Mouse (Mus musculus): ENCODE results near the gene Gtf2h1.

Gtf2h1 gene

GRCm38 (mm10) chr7:46849287-46849686 lies 53.4 kb downstream of the Gtf2h1 start:
- no peak for DNase-seq (ENCODE audit: low read depth, low spot score)

GRCm38 (mm10) chr7:46851026-46851425 lies 55.1 kb downstream of the Gtf2h1 start:
- DNase-seq (ENCODE audit: low read depth, low spot score): no peak

GRCm38 (mm10) chr7:46852666-46853065 lies 56.8 kb downstream of the Gtf2h1 start:
- no peak for DNase-seq (ENCODE audit: low read depth, low spot score)

- no peak for DNase-seq (ENCODE audit: low read depth, low spot score)
Measured at GRCm38 (mm10) chr7:46853365-46853764, 57.5 kb downstream of the Gtf2h1 start.

GRCm38 (mm10) chr7:46855866-46856560 lies 60.1 kb downstream of the Gtf2h1 start:
- no peak for DNase-seq (ENCODE audit: low read depth, low spot score)

DNA sequence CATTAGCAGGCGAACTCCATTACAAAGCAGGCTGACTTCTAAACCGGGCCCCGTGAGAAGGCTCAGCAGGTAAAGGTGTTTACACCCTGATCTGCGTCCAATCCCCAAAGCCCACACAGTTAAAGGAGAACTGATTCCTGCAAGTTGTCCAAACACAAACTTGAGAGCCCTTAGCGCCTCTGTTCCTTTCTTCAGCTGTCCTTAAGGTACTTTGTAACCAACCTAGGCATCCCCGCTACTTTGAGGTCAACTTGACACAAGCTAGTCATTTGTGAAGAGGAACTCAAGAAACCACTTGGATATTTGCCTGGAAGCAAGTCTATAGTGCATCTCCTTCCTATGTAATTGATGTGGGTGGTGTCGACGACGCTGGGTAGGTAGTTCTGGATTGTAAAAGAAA lies 61.5 kb downstream of the Gtf2h1 start:
- DNase-seq (ENCODE audit: low read depth, low spot score): no peak

DNA sequence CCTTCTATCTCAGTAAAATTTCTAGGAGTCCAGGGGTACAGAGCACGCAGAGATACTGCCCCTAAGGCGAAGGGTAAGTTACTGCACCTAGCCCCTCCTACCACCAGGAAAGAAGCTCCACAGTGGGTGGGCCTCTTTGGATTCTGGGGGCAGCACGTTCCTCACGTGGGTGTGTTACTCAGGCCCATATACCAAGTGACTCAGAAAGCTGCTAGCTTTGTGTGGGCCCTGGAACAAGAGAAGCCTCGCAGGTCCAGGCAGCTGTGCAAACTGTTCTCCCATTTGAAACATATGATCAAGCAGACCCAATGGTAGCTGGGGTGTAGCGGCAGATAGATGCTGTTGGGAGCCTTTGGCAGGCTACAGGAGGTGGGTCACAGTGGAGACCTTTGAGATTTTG lies 63.1 kb downstream of the Gtf2h1 start:
- no peak for DNase-seq (ENCODE audit: low read depth, low spot score)

- no peak for DNase-seq (ENCODE audit: low read depth, low spot score)
Measured at GRCm38 (mm10) chr7:46860996-46861395, 65.1 kb downstream of the Gtf2h1 start, which contains the start of gene Ldhc. TSS of gene Ldhc (plus strand) at chr7:46861203.

GRCm38 (mm10) chr7:46871988-46872387 lies 76.1 kb downstream of the Gtf2h1 start:
- DNase-seq (ENCODE audit: low read depth, low spot score): no peak
